Mouse (Mus musculus): ENCODE data around the gene Slco3a1. TPM values are rescaled to one million over a fixed set of nuclear protein-coding genes. Genes with fewer than 3 reads are reported as not detected.

The Slco3a1 gene
- total and polyA plus RNA-seq, 3 experiments = 0.04 to 0.35 TPM; not detected in 1

- Histone ChIP-seq H3K4me3 (replicated peaks in 1 of 3; ENCODE audit: low read depth in 2 of 3, low read length in 2 of 3, poor library complexity in 1 of 3) (no peak overlapping the region), H3K9ac (ENCODE audit: insufficient read depth, low read depth) (no peak overlapping the region), H3K79me2 (replicated peaks; ENCODE audit: control insufficient read depth, extremely low read depth, insufficient read depth, poor library complexity, severe bottlenecking) (no peaks in the 10 kb centered on the region), H3K9me3 (replicated peaks; ENCODE audit: low read length) (no peaks in the 10 kb centered on the region), H3K36me3 (replicated peaks in 1 of 2; ENCODE audit: control insufficient read depth in 1 of 2, insufficient read depth in 1 of 2, low read length in 1 of 2) (no peaks in the 10 kb centered on the region), H3K27ac (ENCODE audit: insufficient read depth, low read depth) (no peak overlapping the region), H3K4me2 (ENCODE audit: insufficient read depth, low read depth, poor library complexity, severe bottlenecking) (no peak overlapping the region), H3K27me3 (replicated peaks) (peaks cover 2% of the 10 kb centered on the region), H3K4me1 (ENCODE audit: control insufficient read depth in 1 of 2, insufficient read depth in 2 of 2) (peaks cover 0 to 9% of the 10 kb centered on the region in 2 experiments; a peak in 2 of 4 replicates)
- dilution Hi-C loops (cut with MboI; ENCODE audit: extremely low pct_ligation_motif_present, extremely low pct_unique_long_range_greater_than_20kb, low sequenced_read_pairs) = no loop called here
- in situ Hi-C loops (cut with MboI; ENCODE audit: low pct_ligation_motif_present, low pct_unique_long_range_greater_than_20kb, low sequenced_read_pairs) = no loop called here
- TF ChIP-seq TCF12 (IDR thresholded peaks at IDR 0.05; ENCODE audit: low read depth, low read length) = no peak
- no peak for TF ChIP-seq MAFK (IDR thresholded peaks at IDR 0.05; ENCODE audit: insufficient replicate concordance, low read length)
- TF ChIP-seq USF1 (IDR thresholded peaks at IDR 0.05; ENCODE audit: low read depth, low read length) = no peak
- no peak for DNase-seq (ENCODE audit: extremely low read depth)
Observed at GRCm38 (mm10) chr7:74341149-74341805, 213.3 kb downstream of the Slco3a1 start.

- peaks cover 4% of the 10 kb centered on the region for H3K27me3 ChIP-seq (replicated peaks)
- H3K4me2 ChIP-seq (ENCODE audit: insufficient read depth, low read depth, poor library complexity, severe bottlenecking) = no peak overlapping the region
- no peak overlapping the region for H3K4me3 ChIP-seq (replicated peaks in 1 of 3; ENCODE audit: low read depth in 2 of 3, low read length in 2 of 3, poor library complexity in 1 of 3)
- no peaks in the 10 kb centered on the region for H3K36me3 ChIP-seq (replicated peaks in 1 of 2; ENCODE audit: control insufficient read depth in 1 of 2, insufficient read depth in 1 of 2, low read length in 1 of 2)
- no peaks in the 10 kb centered on the region for H3K9me3 ChIP-seq (replicated peaks; ENCODE audit: low read length)
- H3K9ac ChIP-seq (ENCODE audit: insufficient read depth, low read depth) = no peak overlapping the region
- peaks cover 0 to 9% of the 10 kb centered on the region in 2 experiments; a peak in 2 of 4 replicates for H3K4me1 ChIP-seq (ENCODE audit: control insufficient read depth in 1 of 2, insufficient read depth in 2 of 2)
- H3K27ac ChIP-seq (ENCODE audit: insufficient read depth, low read depth) = no peak overlapping the region
- in situ Hi-C loops (cut with MboI; ENCODE audit: low pct_ligation_motif_present, low pct_unique_long_range_greater_than_20kb, low sequenced_read_pairs) (no loop called here), dilution Hi-C loops (cut with MboI; ENCODE audit: extremely low pct_ligation_motif_present, extremely low pct_unique_long_range_greater_than_20kb, low sequenced_read_pairs) (no loop called here)
- no peaks in the 10 kb centered on the region for H3K79me2 ChIP-seq (replicated peaks; ENCODE audit: control insufficient read depth, extremely low read depth, insufficient read depth, poor library complexity, severe bottlenecking)
- DNase-seq (ENCODE audit: extremely low read depth) = no peak
- TF ChIP-seq MEF2A (IDR thresholded peaks at IDR 0.05; ENCODE audit: borderline replicate concordance, low read depth, low read length) = no peak
- TF ChIP-seq TCF12 (IDR thresholded peaks at IDR 0.05; ENCODE audit: low read depth, low read length) = no peak
- TF ChIP-seq E2F4 (IDR thresholded peaks at IDR 0.05; ENCODE audit: insufficient replicate concordance, low read depth, low read length) = no peak
- TF ChIP-seq MYC (IDR thresholded peaks at IDR 0.05; ENCODE audit: low read depth, low read length) = no peak
- TF ChIP-seq ZC3H11A (IDR thresholded peaks at IDR 0.05; ENCODE audit: low read depth, low read length) = no peak
- no peak for TF ChIP-seq USF2 (conservative IDR thresholded peaks at IDR 0.05; ENCODE audit: low read depth, low read length)
- TF ChIP-seq POLR2A (IDR thresholded peaks at IDR 0.05; ENCODE audit: low read depth, low read length) = no peak
- TF ChIP-seq ETS1 (conservative IDR thresholded peaks at IDR 0.05; ENCODE audit: low read depth, low read length) = no peak
- no peak for TF ChIP-seq PAX5 (IDR thresholded peaks at IDR 0.05; ENCODE audit: low read length)
- TF ChIP-seq BHLHE40 (IDR thresholded peaks at IDR 0.05; ENCODE audit: low read depth, low read length) = no peak
- TF ChIP-seq MAX (IDR thresholded peaks at IDR 0.05; ENCODE audit: low read length) = no peak
- no peak for TF ChIP-seq NELFE (IDR thresholded peaks at IDR 0.05; ENCODE audit: low read depth, low read length)
Observed at GRCm38 (mm10) chr7:74340419-74340954, 214.1 kb downstream of the Slco3a1 start.
